Mouse (Mus musculus): ENCODE data around the gene Trak1. TPM values are rescaled to one million over a fixed set of nuclear protein-coding genes. Genes with fewer than 3 reads are reported as not detected.

Trak1 gene
- polyA plus RNA-seq, 1 experiment from 2014 or later = 20.8 TPM

GRCm38 (mm10) chr9:121348476-121348875 lies 51.2 kb downstream of the Trak1 start:
- TF ChIP-seq CTCF (IDR thresholded peaks at IDR 0.05; ENCODE audit: low read depth) = no peak
- Histone ChIP-seq H3K36me3 (ENCODE audit: insufficient read depth) (no peaks in the 10 kb centered on the region), H3K9me3 (ENCODE audit: low read depth, low read length) (no peaks in the 10 kb centered on the region), H3K9ac (peak overlapping the region; percentile 33; the same call in 1 of the 2 replicates), H3K27me3 (ENCODE audit: insufficient read depth, low read length) (no peaks in the 10 kb centered on the region), H3K4me1 (ENCODE audit: insufficient read depth) (peaks cover 37% of the 10 kb centered on the region), H3K4me2 (peak overlapping the region; percentile 41), H3K4me3 (ENCODE audit: low read depth, low read length) (no peak overlapping the region), H3K27ac (ENCODE audit: low read depth) (peak overlapping the region; percentile 93)
- ATAC-seq (ENCODE audit: insufficient read depth) (peak; percentile 35; the same call in 1 of the 2 replicates), DNase-seq (no peak)
- WGBS = 3% methylated on average over 5 of the region's 5 CpGs

- ATAC-seq (ENCODE audit: insufficient read depth) = no peak
- Histone ChIP-seq H3K4me2 (no peak overlapping the region), H3K4me3 (ENCODE audit: low read depth, low read length) (no peak overlapping the region), H3K27me3 (ENCODE audit: insufficient read depth, low read length) (no peaks in the 10 kb centered on the region), H3K36me3 (ENCODE audit: insufficient read depth) (no peaks in the 10 kb centered on the region), H3K9me3 (ENCODE audit: low read depth, low read length) (no peaks in the 10 kb centered on the region), H3K9ac (no peak overlapping the region), H3K27ac (ENCODE audit: low read depth) (peak overlapping the region; percentile 93), H3K4me1 (ENCODE audit: insufficient read depth) (peaks cover 37% of the 10 kb centered on the region)
- no peak for TF ChIP-seq CTCF (IDR thresholded peaks at IDR 0.05; ENCODE audit: low read depth)
- 84% methylated on average over 8 of the region's 8 CpGs for WGBS
- DNase-seq = no peak
These were observed 51.8 kb downstream of the Trak1 start for GRCm38 (mm10) chr9:121349111-121349510.

- no peak overlapping the region for H3K4me3 ChIP-seq (ENCODE audit: low read depth, low read length)
- ATAC-seq (ENCODE audit: insufficient read depth) (no peak), DNase-seq (no peak)
- peak overlapping the region; percentile 32; the same call in 1 of the 2 replicates for H3K9ac ChIP-seq
- H3K4me2 ChIP-seq = no peak overlapping the region
- H3K4me1 ChIP-seq (ENCODE audit: insufficient read depth) = peaks cover 42% of the 10 kb centered on the region
- H3K27ac ChIP-seq (ENCODE audit: low read depth) = peak overlapping the region; percentile 42; the same call in 1 of the 2 replicates
- H3K36me3 ChIP-seq (ENCODE audit: insufficient read depth) = no peaks in the 10 kb centered on the region
- no peak for TF ChIP-seq CTCF (IDR thresholded peaks at IDR 0.05; ENCODE audit: low read depth)
- no peaks in the 10 kb centered on the region for H3K9me3 ChIP-seq (ENCODE audit: low read depth, low read length)
- 37% methylated on average over 3 of the region's 3 CpGs for whole genome bisulfite sequencing
- H3K27me3 ChIP-seq (ENCODE audit: insufficient read depth, low read length) = no peaks in the 10 kb centered on the region
These were observed 53.3 kb downstream of the Trak1 start for GRCm38 (mm10) chr9:121350601-121351000.

GRCm38 (mm10) chr9:121351388-121352078 lies 54.2 kb downstream of the Trak1 start:
- H3K9me3 ChIP-seq (ENCODE audit: low read depth, low read length) = no peaks in the 10 kb centered on the region
- no peaks in the 10 kb centered on the region for H3K27me3 ChIP-seq (ENCODE audit: insufficient read depth, low read length)
- no peak for DNase-seq
- H3K27ac ChIP-seq (ENCODE audit: low read depth) = peak overlapping the region; percentile 42; the same call in 1 of the 2 replicates
- 47% methylated on average over 9 of the region's 9 CpGs for WGBS
- no peak overlapping the region for H3K4me3 ChIP-seq (ENCODE audit: low read depth, low read length)
- ATAC-seq (ENCODE audit: insufficient read depth) = no peak
- H3K9ac ChIP-seq = peak overlapping the region; percentile 32; the same call in 1 of the 2 replicates
- no peaks in the 10 kb centered on the region for H3K36me3 ChIP-seq (ENCODE audit: insufficient read depth)
- TF ChIP-seq CTCF (IDR thresholded peaks at IDR 0.05; ENCODE audit: low read depth) = no peak
- no peak overlapping the region for H3K4me2 ChIP-seq
- H3K4me1 ChIP-seq (ENCODE audit: insufficient read depth) = peaks cover 44% of the 10 kb centered on the region

GRCm38 (mm10) chr9:121352131-121352606 lies 54.9 kb downstream of the Trak1 start:
- Histone ChIP-seq H3K4me1 (ENCODE audit: insufficient read depth) (peaks cover 44% of the 10 kb centered on the region), H3K4me3 (ENCODE audit: low read depth, low read length) (no peak overlapping the region), H3K27me3 (ENCODE audit: insufficient read depth, low read length) (no peaks in the 10 kb centered on the region), H3K4me2 (no peak overlapping the region), H3K9ac (no peak overlapping the region), H3K36me3 (ENCODE audit: insufficient read depth) (no peaks in the 10 kb centered on the region), H3K9me3 (ENCODE audit: low read depth, low read length) (no peaks in the 10 kb centered on the region), H3K27ac (ENCODE audit: low read depth) (no peak overlapping the region)
- DNase-seq (peak; percentile 69), ATAC-seq (ENCODE audit: insufficient read depth) (no peak)
- 27% methylated on average over 11 of the region's 11 CpGs for WGBS
- peak; percentile 59 for TF ChIP-seq CTCF (IDR thresholded peaks at IDR 0.05; ENCODE audit: low read depth)

GRCm38 (mm10) chr9:121352726-121353125 lies 55.4 kb downstream of the Trak1 start:
- 81% methylated on average over 9 of the region's 9 CpGs for WGBS
- H3K4me3 ChIP-seq (ENCODE audit: low read depth, low read length) = no peak overlapping the region
- TF ChIP-seq CTCF (IDR thresholded peaks at IDR 0.05; ENCODE audit: low read depth) = no peak
- no peaks in the 10 kb centered on the region for H3K36me3 ChIP-seq (ENCODE audit: insufficient read depth)
- H3K27me3 ChIP-seq (ENCODE audit: insufficient read depth, low read length) = no peaks in the 10 kb centered on the region
- no peak overlapping the region for H3K9ac ChIP-seq
- no peaks in the 10 kb centered on the region for H3K9me3 ChIP-seq (ENCODE audit: low read depth, low read length)
- H3K27ac ChIP-seq (ENCODE audit: low read depth) = no peak overlapping the region
- ATAC-seq (ENCODE audit: insufficient read depth) = no peak
- peaks cover 39% of the 10 kb centered on the region for H3K4me1 ChIP-seq (ENCODE audit: insufficient read depth)
- no peak for DNase-seq
- no peak overlapping the region for H3K4me2 ChIP-seq

GRCm38 (mm10) chr9:121354792-121355390 lies 57.6 kb downstream of the Trak1 start:
- H3K9me3 ChIP-seq (ENCODE audit: low read depth, low read length) = no peaks in the 10 kb centered on the region
- ATAC-seq (ENCODE audit: insufficient read depth) = no peak
- DNase-seq = peak; percentile 54

More at GRCm38 (mm10) chr9:121354792-121355390, 57.6 kb downstream of the Trak1 start:
- 72% methylated on average over 4 of the region's 4 CpGs for WGBS
- peak; percentile 73 for TF ChIP-seq CTCF (IDR thresholded peaks at IDR 0.05; ENCODE audit: low read depth)
- Histone ChIP-seq H3K27me3 (ENCODE audit: insufficient read depth, low read length) (no peaks in the 10 kb centered on the region), H3K9ac (no peak overlapping the region), H3K36me3 (ENCODE audit: insufficient read depth) (no peaks in the 10 kb centered on the region), H3K4me2 (no peak overlapping the region), H3K27ac (ENCODE audit: low read depth) (no peak overlapping the region), H3K4me1 (ENCODE audit: insufficient read depth) (peaks cover 30% of the 10 kb centered on the region), H3K4me3 (ENCODE audit: low read depth, low read length) (no peak overlapping the region)

Data from lung, embryonic 14.5 days (tissue).